Mouse (Mus musculus): ENCODE measurements around the gene Vps8. TPM values are rescaled to one million over a fixed set of nuclear protein-coding genes. Genes with fewer than 3 reads are reported as not detected.

Vps8 gene
- 37.0 to 43.2 TPM (median 40.5 TPM) in 4 replicates for total RNA-seq (2023)

DNA sequence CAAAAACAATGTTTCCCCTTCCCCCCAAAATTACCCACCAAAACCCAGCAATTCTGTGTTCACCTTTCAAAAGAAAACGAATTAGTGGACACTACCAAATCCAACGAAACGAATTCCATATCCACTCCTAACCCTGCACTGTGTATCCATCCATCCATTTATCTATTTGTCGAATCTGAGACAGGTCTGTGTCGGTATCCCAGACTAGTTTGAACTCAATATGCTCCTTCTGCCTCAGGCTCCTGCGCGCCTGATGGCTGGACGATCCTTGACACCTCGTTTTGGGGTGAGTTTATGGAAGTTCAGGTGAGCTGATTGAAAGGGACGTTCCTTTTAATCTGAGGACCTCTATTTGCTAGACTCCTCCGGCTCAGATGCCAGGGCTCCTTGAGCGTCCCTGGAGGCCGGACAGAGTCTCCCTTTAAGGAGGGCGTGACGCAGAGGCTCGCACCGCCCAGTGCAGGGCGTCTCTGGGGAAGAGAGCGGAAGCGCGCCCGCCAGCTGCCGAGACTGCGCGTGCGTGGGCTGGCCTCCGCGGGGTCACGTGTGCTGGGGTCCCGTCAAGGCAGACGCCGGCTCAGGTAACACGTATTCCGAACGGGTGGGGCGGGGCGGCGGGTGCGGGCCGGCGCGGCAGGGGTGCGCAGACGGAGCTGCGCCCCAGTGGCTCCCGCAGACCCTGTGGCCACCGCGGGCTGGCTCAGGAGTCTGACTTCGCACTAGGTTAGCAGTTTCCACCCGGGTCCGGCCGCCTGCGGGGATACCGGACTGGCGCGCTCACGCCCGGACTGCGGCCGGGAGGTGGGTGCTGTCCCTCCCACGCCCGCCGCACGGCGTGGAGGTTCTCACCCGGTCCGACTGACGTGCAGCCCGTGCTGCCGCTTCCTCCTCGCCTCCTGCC, at the start of gene Vps8:
TSS of gene Vps8 (plus strand) at position 474 of the 901 bp plus-strand sequence.

Other genes starting within 250 kb of the Vps8 start
- 0.13 TPM in 1 of 4 replicates, not detected in the others for gene Ephb3, start 218.4 kb upstream of the Vps8 start, total RNA-seq (2023)

Measured in B cell, adult 62 days (primary cell).